Mouse (Mus musculus) skeletal muscle tissue, adult 2 months (tissue): ENCODE results near the gene Usp10.
A peak's percentile ranks its signal among the peaks of the same experiment; 100 is the strongest.

Experiments used
- DNase-seq: peaks from one replicate; pipeline ENCODE4 v3.0.0-alpha.2; 2012; ENCODE audit warnings: low read depth, low spot score

Usp10 gene

DNA sequence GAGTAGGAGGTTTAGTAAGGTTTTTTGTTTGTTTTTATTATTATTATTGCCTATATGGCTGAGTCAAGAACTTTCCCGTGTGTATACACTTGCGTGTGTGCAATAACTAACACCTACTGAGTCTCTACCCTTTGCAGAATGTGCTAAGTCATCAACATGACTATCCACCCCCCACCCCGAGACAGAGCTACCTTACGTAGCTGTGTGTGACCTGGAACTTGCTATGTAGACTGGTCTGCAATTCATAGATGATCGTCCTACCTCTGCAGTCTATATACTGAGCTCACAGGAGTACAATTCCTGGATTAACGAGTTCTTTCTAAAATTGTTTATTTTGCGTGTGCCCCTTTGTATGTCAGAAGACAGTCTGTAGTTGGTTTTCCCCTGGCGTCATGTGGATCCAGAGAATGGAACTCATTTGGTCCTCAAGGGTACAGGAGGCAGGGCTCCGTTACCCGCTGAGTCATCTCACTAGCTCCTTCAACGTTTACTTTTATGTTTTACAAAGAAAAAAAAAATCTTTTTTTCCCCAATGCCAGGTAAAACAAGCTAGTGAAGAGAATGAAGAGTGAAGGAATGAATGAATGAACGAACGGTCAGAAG is at the start of gene Usp10:
TSS of gene Usp10 (plus strand) at position 417 of the 603 bp plus-strand sequence.
- no peak for DNase-seq

DNA sequence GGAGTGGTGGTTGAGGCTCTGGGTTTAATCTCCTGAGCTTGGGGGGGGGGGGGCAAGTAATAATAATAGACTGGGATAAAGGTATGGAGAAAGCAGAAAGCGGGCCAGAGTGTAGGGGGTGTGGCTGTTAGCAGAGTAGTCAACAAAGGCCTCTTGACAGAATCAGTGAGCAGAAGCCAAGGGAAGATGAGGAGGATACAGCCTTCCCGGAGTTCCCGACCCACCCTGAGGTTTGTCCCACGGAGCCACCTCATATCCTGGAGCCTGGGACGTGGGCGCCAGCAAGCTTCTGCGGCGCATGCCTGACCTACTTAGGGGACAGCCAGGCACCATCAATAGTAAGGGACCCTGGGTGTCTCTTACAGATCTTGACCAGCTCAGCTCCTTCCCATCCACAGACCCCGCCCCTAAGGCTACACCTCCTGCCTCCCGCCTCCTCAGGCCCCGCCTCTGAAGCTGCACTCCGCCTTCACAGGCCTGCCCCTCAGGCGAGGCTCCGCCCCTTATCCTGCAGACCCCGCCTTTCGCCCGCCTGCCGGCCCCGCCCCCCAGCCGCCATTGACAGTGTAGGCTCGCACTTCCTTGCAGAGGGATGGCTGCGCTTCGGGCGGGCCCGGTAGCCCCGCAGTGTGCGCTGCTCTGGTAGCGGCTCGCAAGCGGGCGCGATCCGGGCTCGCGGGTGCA is 48.3 kb upstream of the Usp10 start, which contains the start of gene Klhl36:
TSS of gene Klhl36 (plus strand) at position 561 of the 684 bp plus-strand sequence.
- DNase-seq: peak; percentile 90

DNA sequence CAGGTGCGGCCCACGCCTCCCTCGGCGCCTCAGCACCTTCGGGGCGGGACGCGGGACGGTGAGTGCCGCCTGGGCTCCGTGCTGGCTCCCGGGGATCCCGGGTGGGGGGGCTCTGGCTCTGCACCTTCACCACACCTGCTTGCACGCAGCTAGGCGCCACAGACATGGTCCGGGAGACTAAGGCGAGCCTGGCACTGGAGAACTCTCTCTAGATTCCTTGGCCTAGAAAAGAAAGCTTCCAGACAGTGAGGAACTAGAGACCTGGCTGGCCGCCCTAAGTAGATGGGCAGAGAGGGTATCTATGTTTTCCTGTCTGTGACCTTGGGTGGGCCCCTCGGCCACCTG is 47.8 kb upstream of the Usp10 start:
- DNase-seq: no peak

DNA sequence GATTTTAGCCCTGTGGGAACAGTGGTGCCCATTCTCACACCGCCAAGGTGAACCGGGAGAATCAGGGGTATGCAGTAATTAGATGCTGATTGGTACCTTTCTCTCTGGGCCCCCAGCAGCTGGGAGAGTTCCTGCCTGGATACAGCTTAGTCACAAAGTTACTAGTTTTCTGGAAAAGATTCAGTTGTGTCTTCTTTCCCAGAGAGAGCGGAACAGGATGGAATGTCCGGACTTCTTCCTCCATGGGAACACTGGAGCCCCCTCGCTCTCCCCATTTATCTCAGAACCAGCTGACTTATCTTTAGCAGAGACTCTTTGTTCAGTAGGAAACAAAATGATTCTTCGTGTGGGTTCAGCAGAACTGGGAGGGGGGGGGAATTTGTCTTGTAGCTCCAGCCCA is 47.4 kb upstream of the Usp10 start:
- DNase-seq: no peak

DNA sequence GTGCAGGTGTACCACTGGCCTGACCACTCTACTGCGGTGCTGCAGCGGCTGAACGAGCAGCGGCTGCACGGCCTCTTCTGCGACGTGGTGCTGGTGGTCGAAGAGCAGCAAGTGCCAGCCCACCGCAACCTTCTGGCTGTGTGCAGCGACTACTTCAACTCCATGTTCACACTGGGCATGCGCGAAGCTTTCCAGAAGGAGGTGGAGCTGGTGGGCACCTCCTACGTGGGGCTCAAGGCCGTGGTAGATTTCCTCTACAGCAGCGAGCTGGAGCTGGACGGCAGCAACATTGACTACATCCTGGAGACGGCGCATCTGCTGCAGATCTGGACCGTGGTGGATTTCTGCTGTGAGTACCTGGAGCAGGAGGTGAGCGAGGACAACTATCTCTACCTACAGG is 40.5 kb upstream of the Usp10 start:
- DNase-seq: no peak

DNA sequence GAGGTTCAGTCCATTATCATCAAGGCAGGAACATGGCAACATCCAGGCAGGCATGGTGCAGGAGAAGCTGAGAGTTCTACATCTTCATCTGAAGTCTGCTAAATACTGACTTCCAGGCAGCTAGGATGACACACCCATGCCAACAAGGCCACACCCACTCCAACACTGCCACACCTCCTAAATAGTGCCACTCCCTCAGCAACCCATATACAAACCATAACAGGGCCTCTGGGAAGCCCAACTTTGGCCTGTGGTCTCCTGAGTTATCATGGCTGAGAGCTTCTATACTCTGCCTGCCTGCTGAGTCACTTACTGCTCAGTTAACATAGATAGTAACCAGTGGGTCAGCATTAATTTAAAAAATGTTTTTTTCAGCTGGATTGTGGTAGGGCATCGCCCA is 37.0 kb upstream of the Usp10 start:
- no peak for DNase-seq

DNA sequence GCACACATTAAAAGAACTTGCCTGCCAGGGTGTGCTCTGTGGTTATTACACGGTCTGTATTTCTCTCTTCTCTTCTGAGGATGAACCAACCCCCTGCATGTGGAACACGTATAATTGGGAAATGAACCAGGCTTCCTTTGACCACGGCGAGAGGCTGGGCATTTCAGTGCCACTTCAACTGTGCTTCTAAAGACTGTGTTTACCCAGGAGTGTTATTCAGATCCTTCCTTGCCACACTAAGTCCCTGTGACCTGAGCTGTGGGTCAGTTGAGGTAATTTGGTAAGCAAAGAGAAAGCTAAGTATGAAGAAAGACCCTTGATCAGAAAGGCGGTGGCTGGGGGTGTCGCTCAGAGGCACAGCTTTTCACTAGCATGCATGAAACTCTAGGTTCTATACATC is 28.9 kb upstream of the Usp10 start:
- no peak for DNase-seq

DNA sequence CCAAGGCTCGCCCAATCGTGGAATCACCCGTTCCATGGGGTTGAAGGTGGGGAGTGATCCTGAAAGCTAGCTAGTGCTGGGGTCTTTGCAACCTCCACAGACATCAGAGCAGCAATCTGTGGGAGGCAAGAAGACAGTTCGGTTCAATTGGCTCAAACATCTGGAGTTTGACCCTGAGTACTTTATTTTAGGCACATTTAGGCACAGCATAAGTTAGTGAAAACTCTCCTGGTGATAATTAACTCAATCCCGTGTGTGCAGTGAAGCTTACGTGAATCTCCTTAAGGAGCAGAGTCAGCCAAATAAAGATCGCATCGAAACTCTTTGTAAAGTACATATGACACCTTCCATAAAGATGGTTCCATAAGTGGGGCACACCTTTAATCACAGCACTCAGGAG is 28.2 kb upstream of the Usp10 start:
- DNase-seq: no peak

DNA sequence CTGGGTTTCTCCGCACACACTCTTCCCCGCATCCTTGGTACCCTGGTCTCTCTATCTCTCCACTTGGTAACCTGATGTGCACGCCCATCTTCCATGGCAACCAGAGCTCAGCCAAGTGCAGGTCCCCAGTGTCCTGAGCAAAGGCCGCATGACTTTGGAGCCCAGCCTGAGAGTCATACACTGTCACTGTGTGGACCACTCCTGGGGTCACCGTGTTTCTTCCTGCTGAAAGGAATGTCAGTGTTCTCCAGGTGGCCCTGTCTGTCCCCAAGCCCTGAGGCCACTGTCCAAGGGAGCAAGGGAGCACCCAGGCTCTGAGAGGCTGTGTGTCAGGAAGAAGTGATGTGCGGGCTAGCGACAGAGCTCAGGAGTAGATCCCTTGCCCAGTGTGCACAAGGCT is 26.9 kb upstream of the Usp10 start:
- DNase-seq: no peak

DNA sequence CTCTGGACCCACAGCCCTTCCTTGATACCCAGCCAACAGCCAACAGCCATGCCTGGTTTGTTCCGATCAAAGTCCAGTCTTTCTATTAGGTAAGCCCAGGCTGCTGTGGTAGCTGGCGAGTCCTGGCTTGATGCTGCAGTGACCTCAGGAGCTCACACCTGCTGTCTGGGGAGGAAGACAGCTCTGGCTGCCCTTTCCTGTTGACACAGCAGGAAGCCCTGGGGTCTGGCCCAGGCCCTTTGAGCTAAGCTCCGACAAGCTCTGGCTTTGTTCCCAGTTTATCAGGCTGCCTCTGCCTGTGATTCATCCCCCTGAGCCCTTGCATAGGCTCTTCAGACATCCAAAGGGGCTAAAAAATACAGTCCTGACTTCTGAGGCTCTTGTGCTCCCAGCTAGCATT is 24.5 kb upstream of the Usp10 start:
- DNase-seq: peak; percentile 76

DNA sequence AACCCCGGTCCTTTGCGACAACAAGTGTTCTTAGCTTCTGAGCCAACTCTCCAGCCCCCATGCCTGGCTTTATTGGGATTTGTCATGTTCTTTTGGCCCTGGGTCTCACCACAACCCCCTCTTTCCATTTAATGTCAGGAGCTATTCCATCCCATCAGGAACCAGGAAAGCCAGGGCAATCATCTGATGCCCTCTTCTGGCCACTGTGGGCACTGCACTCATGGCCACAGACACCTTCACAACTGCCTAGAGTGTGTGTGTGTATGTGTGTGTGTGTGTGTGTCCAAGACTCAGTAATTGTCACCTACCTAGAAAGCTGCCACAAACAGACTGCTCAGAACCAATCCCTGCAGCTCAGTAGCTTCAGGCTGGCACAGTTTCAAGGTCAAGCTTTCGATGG is 23.0 kb upstream of the Usp10 start:
- no peak for DNase-seq

DNA sequence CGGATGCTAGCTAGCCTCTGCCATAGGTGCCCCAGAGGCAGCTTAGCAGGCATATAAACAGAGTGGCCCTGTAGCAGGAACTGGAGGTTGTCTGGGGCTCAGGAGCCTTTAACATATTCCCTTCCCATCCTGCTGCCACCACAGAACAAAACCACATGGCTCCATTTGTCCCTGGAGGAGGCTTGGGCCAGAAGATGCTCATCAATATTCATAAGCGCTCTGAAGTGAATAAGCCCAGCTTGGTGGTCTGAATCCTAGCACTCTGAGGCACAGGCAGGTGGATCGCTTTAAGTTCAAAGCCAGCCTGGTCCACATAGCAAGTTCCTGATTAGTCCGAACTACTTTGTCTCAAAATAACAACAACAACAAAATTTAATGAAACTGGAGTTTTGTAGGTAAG is 22.1 kb upstream of the Usp10 start:
- no peak for DNase-seq

DNA sequence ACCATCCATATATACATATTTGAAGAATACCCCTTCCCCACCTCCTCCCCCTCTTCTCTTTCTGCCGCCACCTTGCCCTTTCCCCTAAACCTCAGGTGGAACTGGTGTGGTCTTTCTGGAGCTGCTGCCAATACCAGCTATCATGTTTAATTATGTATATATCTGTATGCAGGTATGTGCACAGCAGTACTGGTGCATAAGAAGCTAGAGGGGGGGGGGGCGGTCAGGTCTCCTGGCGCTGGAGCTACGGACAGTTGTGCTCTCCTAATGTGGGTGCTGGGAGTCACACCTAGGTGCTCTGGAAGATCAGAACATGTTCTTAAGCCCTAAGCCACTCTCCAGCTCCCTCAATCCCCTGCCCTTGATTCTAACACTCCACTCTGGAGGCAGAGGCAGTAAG is 13.1 kb upstream of the Usp10 start:
- DNase-seq: no peak

DNA sequence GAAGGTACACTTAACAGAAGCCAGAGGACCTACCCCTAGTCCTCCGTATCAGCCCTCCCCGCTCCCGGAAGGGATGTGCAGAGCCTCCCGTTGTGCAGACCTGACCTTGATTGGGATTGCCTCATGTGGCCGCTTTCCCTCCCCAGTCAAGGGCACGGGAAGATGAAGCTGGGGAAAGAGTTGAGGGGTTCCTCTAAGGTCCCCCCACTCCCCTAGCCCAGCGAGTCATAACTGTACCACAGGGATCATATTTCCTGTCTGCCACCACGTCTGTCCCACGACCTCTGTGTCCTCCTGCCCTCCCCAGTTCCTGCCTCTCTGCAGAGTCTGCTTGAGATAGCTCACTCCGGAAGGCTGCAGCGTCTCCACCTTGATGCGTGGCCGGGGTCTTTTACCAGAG is 12.2 kb upstream of the Usp10 start:
- DNase-seq: no peak

DNA sequence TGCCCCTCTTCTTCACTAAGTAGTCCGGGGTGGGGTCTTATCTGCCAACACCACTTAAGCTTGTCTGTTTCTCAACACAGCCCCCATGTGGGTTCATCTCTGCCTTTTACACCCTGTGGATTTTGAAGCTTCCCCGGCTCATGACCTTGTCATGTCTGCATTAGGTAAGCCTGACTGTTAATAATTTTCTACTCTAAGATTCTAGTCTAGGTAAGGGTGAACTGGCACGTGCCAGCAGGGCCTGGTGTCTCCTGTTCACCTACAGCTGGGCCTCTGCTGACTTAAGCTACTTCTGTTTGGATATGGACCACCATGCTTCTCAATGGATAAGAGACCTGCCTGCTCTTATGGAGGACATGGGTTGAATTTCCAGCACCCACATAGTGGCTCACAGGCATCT is 8.8 kb upstream of the Usp10 start:
- no peak for DNase-seq

DNA sequence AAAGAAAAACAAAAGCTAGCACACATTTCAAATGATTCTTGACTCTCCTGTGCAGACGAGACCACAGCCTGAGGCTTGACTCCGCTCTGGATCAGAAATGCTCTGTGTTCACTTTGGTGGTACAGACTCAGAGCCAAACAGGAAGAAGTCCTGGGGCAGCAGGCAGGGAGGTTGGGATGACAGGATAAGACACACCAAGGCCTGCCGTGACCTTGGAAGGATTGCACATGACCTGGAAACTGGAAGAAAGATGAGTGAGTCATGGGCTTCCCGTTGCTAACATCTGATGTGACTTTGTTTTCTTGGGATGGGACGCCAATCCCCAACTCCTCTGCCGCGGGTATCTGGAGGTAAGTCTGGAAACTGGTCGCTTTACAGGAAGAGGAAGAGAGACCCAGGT is 8.2 kb upstream of the Usp10 start:
- DNase-seq: no peak

DNA sequence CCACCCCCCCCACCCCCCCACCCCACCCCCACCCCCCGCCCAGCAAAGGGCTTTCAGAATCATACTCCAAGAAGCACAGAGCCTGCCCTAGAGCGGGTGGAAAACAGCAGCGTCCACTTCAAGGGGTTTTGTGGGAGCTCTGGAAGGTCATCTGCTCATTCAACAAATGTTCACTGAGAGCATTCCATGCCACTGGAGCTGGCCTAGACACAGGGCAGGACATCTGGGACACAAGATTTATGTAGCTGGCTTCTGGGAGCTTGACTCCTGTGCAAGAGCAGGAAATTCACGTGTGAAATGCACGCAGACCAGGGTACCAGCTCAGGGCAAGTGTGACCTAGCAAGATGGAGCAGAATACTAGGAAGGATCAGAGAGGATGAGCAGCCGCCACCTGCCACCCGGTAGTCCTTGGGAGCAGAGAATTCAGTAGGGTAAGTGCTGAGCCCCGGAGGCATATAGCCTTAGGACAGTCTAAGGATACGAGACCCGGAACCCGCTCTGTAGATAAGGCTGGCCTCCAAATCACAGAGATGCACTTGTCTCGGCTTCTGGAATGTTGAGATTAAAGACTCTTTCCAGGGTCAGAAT is 5.7 kb upstream of the Usp10 start:
- DNase-seq: no peak

DNA sequence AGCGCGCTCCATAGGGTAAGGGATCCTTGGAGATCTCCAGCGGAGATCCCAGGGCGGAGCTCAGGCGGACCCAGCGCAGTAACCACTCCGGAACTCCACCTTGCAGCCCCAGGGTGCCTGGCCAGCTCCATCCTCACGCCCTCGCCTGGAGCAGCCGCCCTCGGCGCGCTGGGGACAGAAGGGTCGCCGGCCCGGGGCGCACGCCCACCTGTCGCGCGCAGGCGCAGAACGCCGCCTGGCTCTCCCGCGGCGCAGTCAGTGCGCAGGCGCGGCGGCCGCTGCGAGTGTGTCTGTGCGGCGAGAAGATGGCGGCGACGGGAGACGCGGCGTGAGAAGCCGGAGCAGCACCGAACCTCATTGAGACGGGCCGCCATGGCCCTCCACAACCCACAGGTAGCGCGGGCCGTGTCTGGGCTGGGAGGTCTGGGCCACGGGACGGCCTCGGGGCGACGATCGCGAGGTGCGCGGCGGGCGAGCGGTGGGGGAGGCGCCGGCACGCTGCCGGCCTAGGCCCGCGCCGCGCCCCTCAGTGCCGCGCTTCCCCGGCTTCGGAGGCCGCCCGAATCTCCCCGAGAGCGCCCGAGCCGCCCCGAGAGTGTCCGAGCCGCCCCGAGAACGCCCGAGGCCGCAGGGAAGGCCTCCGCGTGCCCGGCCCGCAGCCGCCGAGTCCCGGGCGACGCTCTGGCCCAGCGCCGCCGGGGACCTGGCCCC is 542 bp downstream of the Usp10 start, which contains the start of gene Gm20388:
TSS of gene Gm20388 (plus strand) at position 295 of the 711 bp plus-strand sequence.
- peak; percentile 82 for DNase-seq

DNA sequence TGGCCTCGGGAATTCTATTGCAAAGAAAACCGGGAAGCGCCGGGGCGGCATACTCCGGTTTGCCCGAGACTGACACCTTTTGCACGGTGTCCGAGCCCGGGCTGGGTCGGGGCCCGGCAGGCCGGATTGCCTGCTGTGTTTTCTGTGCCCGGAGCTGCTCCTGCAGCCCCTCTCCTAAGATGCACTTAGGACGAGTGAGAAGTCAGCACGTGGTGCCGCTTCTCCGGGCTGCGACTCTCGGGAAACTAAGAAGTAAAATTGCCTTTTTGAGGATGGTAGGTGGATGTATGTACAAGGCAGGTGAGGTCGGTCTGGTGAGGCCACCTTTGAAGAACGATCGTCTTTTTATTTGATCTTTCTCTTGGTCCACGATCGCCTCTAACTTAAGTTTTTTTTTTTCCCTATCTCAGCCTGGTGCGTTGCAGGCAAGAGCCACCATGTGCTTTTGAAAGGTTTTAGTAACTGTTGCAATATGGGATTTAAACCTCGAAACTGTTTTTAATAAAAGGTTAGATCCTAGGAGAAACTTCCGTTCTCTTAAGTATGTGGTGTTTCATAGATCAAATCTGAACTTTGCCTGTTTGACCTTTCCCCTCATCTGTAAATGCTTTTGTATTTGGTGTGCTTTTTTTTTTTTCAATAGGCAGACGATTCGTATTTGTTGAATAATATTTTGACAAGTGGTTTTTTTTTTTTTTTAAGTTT is 1.2 kb downstream of the Usp10 start:
- no peak for DNase-seq

DNA sequence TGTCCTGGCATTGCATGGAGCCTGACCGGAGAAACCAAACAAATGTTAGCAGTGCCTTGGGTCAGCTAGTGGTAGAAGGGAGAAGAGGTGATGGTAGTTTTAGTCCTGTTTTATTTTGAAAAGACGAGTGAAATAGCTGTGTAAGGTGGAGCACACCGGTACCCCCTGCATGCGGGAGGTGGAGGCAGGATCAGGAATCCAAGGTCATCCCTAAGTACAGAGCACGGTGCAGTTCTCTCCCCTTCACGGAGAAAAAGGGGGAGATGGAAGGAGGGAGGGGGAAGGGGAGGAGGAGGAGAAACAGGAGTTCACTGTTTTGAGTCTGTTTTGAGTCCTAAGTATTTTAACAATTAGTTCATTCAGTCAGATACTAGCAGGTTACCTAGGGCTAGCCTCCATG is 2.5 kb downstream of the Usp10 start:
- no peak for DNase-seq

DNA sequence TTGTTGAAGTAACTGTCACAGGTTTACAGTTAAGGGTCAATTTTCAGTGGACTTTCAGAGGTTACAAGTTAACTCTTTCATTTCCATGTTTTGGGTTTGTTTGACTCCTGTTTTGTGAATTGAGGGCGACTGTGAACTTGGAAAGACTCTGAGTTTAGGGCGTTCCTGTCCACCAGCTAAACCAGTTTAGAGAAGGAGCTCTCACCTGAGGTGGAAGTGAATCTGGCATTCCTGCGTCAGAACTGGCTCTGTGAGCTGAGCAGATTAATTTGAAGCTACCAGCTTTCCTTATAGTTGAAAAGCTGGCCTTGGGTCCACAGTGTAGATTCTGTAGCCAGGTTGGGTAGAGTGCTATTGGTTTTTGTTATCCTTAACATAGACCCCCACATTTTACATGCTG is 3.0 kb downstream of the Usp10 start:
- no peak for DNase-seq

DNA sequence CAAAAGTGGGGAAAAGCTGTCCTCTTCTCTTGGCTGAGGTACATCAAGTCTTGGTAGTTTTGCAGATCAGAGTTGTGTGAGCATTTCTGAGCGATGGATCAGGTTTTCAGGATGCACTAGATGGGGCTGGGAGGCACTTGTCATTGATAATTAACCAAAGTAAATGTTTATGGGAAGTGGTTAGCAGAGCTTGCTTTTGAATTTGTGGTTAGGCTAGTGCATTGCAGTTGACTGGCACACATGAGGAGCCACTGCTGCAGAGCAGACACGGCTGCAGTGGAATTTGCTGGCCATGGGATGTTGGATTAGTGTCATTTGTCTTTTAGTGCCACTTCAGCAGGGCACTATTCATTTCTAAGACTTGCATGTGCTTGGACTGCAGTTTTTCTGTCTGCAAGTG is 4.0 kb downstream of the Usp10 start:
- no peak for DNase-seq
